Mouse (Mus musculus) spleen, adult 12 weeks (tissue): ENCODE results near the gene Apoa4.

Source experiments
- DNase-seq: peaks from one replicate; pipeline ENCODE4 v3.0.0; 2022; ENCODE audit warnings: low spot score

The Apoa4 gene

GRCm38 (mm10) chr9:46240526-46241153 lies at the start of gene Apoa4:
Gene Apoa4 (plus strand): TSS chr9:46240696.
- no peak for DNase-seq

GRCm38 (mm10) chr9:46191234-46191633 lies 49.3 kb upstream of the Apoa4 start:
- no peak for DNase-seq

DNA sequence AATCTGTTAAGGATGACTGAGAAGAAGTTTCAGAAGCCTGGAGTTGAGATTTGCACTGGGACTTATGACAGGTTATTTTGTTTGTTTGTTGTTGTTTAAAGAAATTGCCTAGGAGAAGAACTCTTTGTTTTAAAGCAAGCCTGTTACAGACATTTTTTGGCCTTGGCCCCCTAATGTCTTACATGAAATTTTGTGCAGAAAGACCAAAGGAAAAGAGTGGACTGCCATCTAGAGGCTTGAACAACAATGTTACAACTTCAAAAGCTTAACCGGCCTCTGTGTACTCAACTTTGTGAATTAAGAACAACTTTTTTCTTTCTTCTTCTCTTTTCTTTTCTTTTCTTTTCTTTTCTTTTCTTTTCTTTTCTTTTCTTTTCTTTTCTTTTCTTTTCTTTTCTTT lies 48.9 kb upstream of the Apoa4 start:
- DNase-seq, result no peak

DNA sequence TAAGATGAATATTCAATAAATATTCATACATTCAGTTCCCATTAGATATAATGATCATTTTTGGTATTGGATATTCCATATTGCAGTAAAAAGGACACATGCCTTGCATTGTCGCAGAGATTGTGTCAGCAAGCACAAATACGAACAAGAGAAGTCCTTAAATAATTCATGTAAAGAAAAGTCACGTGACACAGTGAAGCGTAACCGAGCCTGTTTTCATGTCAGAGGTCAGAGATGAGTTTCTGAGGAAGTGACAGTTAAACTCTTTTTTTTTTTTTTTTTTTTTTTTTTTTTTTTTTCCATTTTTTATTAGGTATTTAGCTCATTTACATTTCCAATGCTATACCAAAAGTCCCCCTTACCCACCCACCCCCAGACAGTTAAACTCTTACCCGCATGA lies 47.9 kb upstream of the Apoa4 start:
- no peak for DNase-seq

- DNase-seq, result no peak
Measured at GRCm38 (mm10) chr9:46194809-46195208, 45.7 kb upstream of the Apoa4 start.

GRCm38 (mm10) chr9:46196699-46197169 lies 43.8 kb upstream of the Apoa4 start:
- no peak for DNase-seq

DNA sequence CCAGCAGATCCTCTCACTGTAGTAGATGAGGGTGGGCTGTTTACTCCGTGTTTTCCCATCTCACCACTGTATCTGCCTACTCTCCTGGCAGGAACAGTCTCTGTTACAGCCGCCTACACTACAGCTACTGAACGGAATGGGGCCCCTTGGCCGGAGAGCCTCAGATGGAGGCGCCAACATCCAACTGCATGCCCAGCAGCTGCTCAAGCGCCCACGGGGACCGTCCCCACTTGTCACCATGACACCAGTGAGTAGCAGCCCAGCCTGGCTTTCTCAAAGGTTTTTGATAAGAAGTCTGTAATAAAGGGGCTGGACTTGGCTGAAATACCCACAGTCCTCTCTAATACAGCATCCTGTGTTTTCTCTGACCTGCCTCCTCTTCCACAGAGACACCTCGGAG lies 42.0 kb upstream of the Apoa4 start:
- no peak for DNase-seq

DNA sequence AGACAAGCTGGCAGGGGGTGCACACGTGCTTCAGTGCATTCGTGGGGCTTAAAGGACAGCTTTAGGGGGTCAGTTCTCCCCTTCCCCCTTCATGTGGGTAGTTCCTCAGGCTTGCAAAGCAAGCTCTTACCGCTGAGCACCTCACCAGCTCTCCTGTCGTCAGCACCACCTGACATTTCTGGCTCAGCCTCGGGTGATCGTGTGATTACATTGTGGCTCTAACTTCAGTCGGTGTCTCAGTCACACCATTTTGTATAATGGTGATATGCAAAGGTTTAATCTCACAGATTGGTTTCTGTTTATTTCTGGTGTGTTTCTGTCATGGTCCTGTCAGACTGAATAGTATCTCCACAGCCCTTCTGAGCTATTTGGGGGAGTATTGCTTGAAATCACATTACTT lies 41.6 kb upstream of the Apoa4 start:
- DNase-seq, result no peak

DNA sequence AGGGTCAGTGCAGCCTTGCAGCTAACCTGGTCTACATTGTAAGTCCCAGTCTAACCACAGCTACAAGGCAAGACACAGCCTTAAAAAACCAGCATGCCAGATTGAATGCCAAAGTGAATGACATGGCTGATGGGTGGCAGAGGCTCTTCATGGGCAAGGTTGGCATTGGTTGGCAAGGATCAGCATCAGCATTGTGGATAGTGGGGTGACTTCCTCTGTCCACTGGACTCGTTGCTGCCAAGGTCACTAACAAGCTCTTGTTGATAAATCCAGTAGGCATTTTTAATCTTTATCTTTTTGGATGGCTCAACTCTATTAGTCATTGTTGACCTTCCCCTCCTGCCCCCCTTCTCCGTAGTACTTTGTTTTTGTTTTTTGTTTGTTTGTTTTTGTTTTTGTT lies 40.9 kb upstream of the Apoa4 start:
- no peak for DNase-seq

GRCm38 (mm10) chr9:46206834-46207500 lies 33.5 kb upstream of the Apoa4 start:
- no peak for DNase-seq

- no peak for DNase-seq
Measured at GRCm38 (mm10) chr9:46207501-46207869, 33.0 kb upstream of the Apoa4 start.

DNA sequence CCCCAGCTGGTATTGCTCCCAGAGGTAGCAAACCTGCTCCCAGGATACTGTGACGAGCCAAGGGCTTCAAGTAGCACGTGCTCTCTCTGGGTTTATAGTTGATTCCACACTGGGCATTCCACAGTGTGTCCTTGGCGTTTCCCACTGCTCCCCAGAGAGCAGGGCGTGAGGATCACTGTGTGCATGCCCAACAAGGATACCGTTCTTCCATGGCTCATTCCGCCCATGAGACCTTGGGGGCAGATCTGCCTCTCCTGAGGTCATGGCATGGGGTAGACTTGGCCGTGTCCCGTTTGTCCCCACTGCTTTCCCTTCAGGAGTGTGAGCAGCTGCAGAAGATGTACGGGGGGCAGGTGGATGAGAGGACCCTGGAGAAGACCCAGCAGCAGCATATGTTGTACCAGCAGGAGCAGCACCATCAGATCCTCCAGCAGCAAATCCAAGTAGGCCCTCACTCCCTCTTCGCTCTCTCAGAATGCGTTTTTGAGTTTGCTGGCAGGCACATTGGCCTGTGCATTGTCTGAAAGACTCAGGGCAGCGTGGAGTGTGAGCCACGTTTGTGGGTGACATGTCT lies 32.0 kb upstream of the Apoa4 start:
- DNase-seq, result no peak

- no peak for DNase-seq
Measured at GRCm38 (mm10) chr9:46210473-46210872, 30.0 kb upstream of the Apoa4 start.

GRCm38 (mm10) chr9:46214276-46214675 lies 26.2 kb upstream of the Apoa4 start:
- no peak for DNase-seq

- no peak for DNase-seq
Measured at GRCm38 (mm10) chr9:46214946-46215337, 25.6 kb upstream of the Apoa4 start.

GRCm38 (mm10) chr9:46215338-46216322 lies 24.9 kb upstream of the Apoa4 start:
- DNase-seq, result no peak

- no peak for DNase-seq
Measured at GRCm38 (mm10) chr9:46216744-46217470, 23.6 kb upstream of the Apoa4 start.

- DNase-seq, result no peak
Measured at GRCm38 (mm10) chr9:46218176-46218575, 22.3 kb upstream of the Apoa4 start.

DNA sequence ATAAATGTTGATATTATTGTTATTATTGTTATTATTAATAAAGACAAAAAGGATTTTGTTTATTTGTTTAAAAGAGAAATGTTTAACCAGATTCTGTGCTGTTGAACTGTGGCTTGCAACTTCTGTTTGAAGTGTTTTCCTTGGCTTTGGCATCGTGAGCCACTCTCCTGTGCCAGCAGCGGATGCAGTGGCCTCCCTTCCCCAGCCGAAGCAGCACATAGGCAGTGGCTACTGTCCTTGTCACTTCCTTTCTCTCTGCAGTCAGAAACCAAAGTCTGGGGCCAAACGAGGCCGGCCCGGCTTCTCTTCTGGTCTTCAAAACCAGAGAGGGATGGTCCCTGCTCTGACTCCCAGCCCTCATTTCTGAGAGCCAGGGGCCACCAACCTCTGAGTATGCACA lies 17.4 kb upstream of the Apoa4 start:
- no peak for DNase-seq

GRCm38 (mm10) chr9:46224101-46224500 lies 16.4 kb upstream of the Apoa4 start:
- DNase-seq, result no peak

- no peak for DNase-seq
Measured at GRCm38 (mm10) chr9:46224945-46225660, 15.4 kb upstream of the Apoa4 start.
